Mouse (Mus musculus) neural tube, embryonic 13.5 days (tissue): Measurements from ENCODE around the gene Zwilch. TPM values are rescaled to one million over a fixed set of nuclear protein-coding genes. Genes with fewer than 3 reads are reported as not detected.

Source experiments
- ATAC-seq: fragments of 200-750 bp; cut with Nextera tagmentation; 2 replicates; pipeline ENCODE4 v1.8.0; 2017; ENCODE audit warnings: low read depth, mild to moderate bottlenecking, moderate TSS enrichment, moderate library complexity
- H3K27ac ChIP-seq: fragments of 300-500 bp; sonication (generic); replicated peaks from 2 replicates; pipeline ENCODE4 v1.5.1; 2015; ENCODE audit warnings: moderate library complexity, mild to moderate bottlenecking, inconsistent platforms
- H3K27me3 ChIP-seq: fragments of 300-500 bp; sonication (generic); 2 replicates; pipeline ENCODE4 v1.6.1; 2015; ENCODE audit warnings: mild to moderate bottlenecking, inconsistent platforms
- H3K36me3 ChIP-seq: fragments of 300-500 bp; sonication (generic); 2 replicates; pipeline ENCODE4 v1.6.1; 2015; ENCODE audit warnings: mild to moderate bottlenecking, inconsistent platforms
- H3K4me1 ChIP-seq: fragments of 300-500 bp; sonication (generic); replicated peaks from 2 replicates; pipeline ENCODE4 v1.6.1; 2015; ENCODE audit warnings: inconsistent platforms
- H3K4me2 ChIP-seq: fragments of 300-500 bp; sonication (generic); 2 replicates; pipeline ENCODE4 v1.6.1; 2015; ENCODE audit warnings: inconsistent platforms, mild to moderate bottlenecking, moderate library complexity
- H3K4me3 ChIP-seq: fragments of 300-500 bp; sonication (generic); 2 replicates; pipeline ENCODE4 v1.5.1; 2015; ENCODE audit warnings: mild to moderate bottlenecking, inconsistent platforms
- H3K9ac ChIP-seq: fragments of 300-500 bp; sonication (generic); 2 replicates; pipeline ENCODE4 v1.6.1; 2015; ENCODE audit warnings: moderate library complexity, mild to moderate bottlenecking, inconsistent platforms
- H3K9me3 ChIP-seq: fragments of 300-500 bp; sonication (generic); 2 replicates; pipeline ENCODE4 v1.6.1; 2016; ENCODE audit warnings: inconsistent platforms
- WGBS: fragments of 180-500 bp; shearing (Covaris S2); methylation state at CpG from one replicate; pipeline ENCODE4 v1.1.7; 2015; 5-methylcytosine and 5-hydroxymethylcytosine counted together
- polyA plus RNA-seq: library from polyadenylated mRNA; unstranded; fragments of >200 nt; fragmentation: Nextera tagmentation; extraction: Ambion mirVana; gene quantifications from 2 replicates; pipeline ENCODE4 v1.2.1, GENCODE M21; 2015

The Zwilch gene
- polyA plus RNA-seq, 1 experiment from 2014 or later = 5.0 TPM

GRCm38 (mm10) chr9:64122601-64123000 lies 50.3 kb downstream of the Zwilch start:
- H3K36me3 ChIP-seq = no peaks in the 10 kb centered on the region
- 93% methylated on average over 10 of the region's 10 CpGs for WGBS
- H3K4me2 ChIP-seq = no peak overlapping the region
- H3K27me3 ChIP-seq = no peaks in the 10 kb centered on the region
- H3K4me1 ChIP-seq = no peaks in the 10 kb centered on the region
- H3K27ac ChIP-seq = no peak overlapping the region
- ATAC-seq = no peak
- H3K9ac ChIP-seq = no peak overlapping the region
- no peaks in the 10 kb centered on the region for H3K9me3 ChIP-seq
- no peak overlapping the region for H3K4me3 ChIP-seq

- Histone ChIP-seq H3K9me3 (no peaks in the 10 kb centered on the region), H3K9ac (no peak overlapping the region), H3K36me3 (no peaks in the 10 kb centered on the region), H3K4me3 (no peak overlapping the region), H3K4me1 (no peaks in the 10 kb centered on the region), H3K27ac (no peak overlapping the region), H3K27me3 (no peaks in the 10 kb centered on the region), H3K4me2 (no peak overlapping the region)
- 38% methylated on average over 11 of the region's 11 CpGs for WGBS
- no peak for ATAC-seq
Measured at GRCm38 (mm10) chr9:64120584-64121277, 52.2 kb downstream of the Zwilch start.

- ATAC-seq = no peak
- no peak overlapping the region for H3K4me2 ChIP-seq
- no peaks in the 10 kb centered on the region for H3K36me3 ChIP-seq
- H3K9ac ChIP-seq = no peak overlapping the region
- no peak overlapping the region for H3K4me3 ChIP-seq
- H3K27me3 ChIP-seq = no peaks in the 10 kb centered on the region
- WGBS = 33% methylated on average over 8 of the region's 8 CpGs
- H3K27ac ChIP-seq = no peak overlapping the region
- no peaks in the 10 kb centered on the region for H3K4me1 ChIP-seq
- H3K9me3 ChIP-seq = no peaks in the 10 kb centered on the region
Measured at GRCm38 (mm10) chr9:64119898-64120297, 53.0 kb downstream of the Zwilch start.

GRCm38 (mm10) chr9:64116876-64117275 lies 56.0 kb downstream of the Zwilch start, which contains the start of gene Lctl:
Lctl (plus strand) TSS chr9:64117147.
- Histone ChIP-seq H3K9me3 (no peaks in the 10 kb centered on the region), H3K27me3 (no peaks in the 10 kb centered on the region), H3K4me3 (no peak within 1 kb of the TSS), H3K9ac (no peak within 1 kb of the TSS), H3K36me3 (no peaks in the 10 kb centered on the region), H3K27ac (no peak within 1 kb of the TSS), H3K4me2 (no peak within 1 kb of the TSS), H3K4me1 (no peaks in the 10 kb centered on the region)
- WGBS = 68% methylated on average over 3 of the region's 3 CpGs
- ATAC-seq = no peak

- Histone ChIP-seq H3K27ac (no peak overlapping the region), H3K4me1 (no peaks in the 10 kb centered on the region), H3K36me3 (no peaks in the 10 kb centered on the region), H3K4me3 (no peak overlapping the region), H3K27me3 (no peaks in the 10 kb centered on the region), H3K4me2 (no peak overlapping the region), H3K9me3 (no peaks in the 10 kb centered on the region), H3K9ac (no peak overlapping the region)
- ATAC-seq = no peak
- 88% methylated on average over 6 of the region's 6 CpGs for WGBS
Measured at GRCm38 (mm10) chr9:64115756-64116155, 57.1 kb downstream of the Zwilch start.

GRCm38 (mm10) chr9:64114646-64115045 lies 58.3 kb downstream of the Zwilch start:
- no peak overlapping the region for H3K27ac ChIP-seq
- H3K9ac ChIP-seq = no peak overlapping the region
- no peak overlapping the region for H3K4me2 ChIP-seq
- H3K27me3 ChIP-seq = no peaks in the 10 kb centered on the region
- no peak for ATAC-seq
- no peaks in the 10 kb centered on the region for H3K9me3 ChIP-seq
- no peak overlapping the region for H3K4me3 ChIP-seq
- H3K4me1 ChIP-seq = no peaks in the 10 kb centered on the region
- H3K36me3 ChIP-seq = no peaks in the 10 kb centered on the region
- 56% methylated on average over 2 of the region's 2 CpGs for WGBS

- no peaks in the 10 kb centered on the region for H3K4me1 ChIP-seq
- H3K9ac ChIP-seq = no peak overlapping the region
- no peak overlapping the region for H3K4me2 ChIP-seq
- H3K9me3 ChIP-seq = no peaks in the 10 kb centered on the region
- no peak overlapping the region for H3K4me3 ChIP-seq
- no peaks in the 10 kb centered on the region for H3K36me3 ChIP-seq
- no peak for ATAC-seq
- H3K27ac ChIP-seq = no peak overlapping the region
- no peaks in the 10 kb centered on the region for H3K27me3 ChIP-seq
- 96% methylated on average over 16 of the region's 16 CpGs for WGBS
Measured at GRCm38 (mm10) chr9:64110502-64110901, 62.4 kb downstream of the Zwilch start.

- Histone ChIP-seq H3K27me3 (no peaks in the 10 kb centered on the region; the same call in 1 of the 2 replicates), H3K4me1 (no peaks in the 10 kb centered on the region), H3K27ac (no peak overlapping the region), H3K4me2 (no peak overlapping the region), H3K9me3 (no peaks in the 10 kb centered on the region), H3K9ac (no peak overlapping the region), H3K4me3 (no peak overlapping the region), H3K36me3 (no peaks in the 10 kb centered on the region)
- no peak for ATAC-seq
- 89% methylated on average over 6 of the region's 6 CpGs for WGBS
Measured at GRCm38 (mm10) chr9:64105301-64105700, 67.6 kb downstream of the Zwilch start.

GRCm38 (mm10) chr9:64100442-64100841 lies 72.5 kb downstream of the Zwilch start:
- Histone ChIP-seq H3K4me3 (no peak overlapping the region), H3K27me3 (no peaks in the 10 kb centered on the region; the same call in 1 of the 2 replicates), H3K9me3 (no peaks in the 10 kb centered on the region), H3K9ac (no peak overlapping the region), H3K4me2 (no peak overlapping the region), H3K36me3 (no peaks in the 10 kb centered on the region), H3K4me1 (no peaks in the 10 kb centered on the region), H3K27ac (no peak overlapping the region)
- WGBS = 4% methylated on average over 4 of the region's 4 CpGs
- no peak for ATAC-seq

GRCm38 (mm10) chr9:64098282-64098681 lies 74.6 kb downstream of the Zwilch start:
- ATAC-seq = no peak
- no peak overlapping the region for H3K27ac ChIP-seq
- WGBS = 59% methylated on average over 4 of the region's 4 CpGs
- H3K9me3 ChIP-seq = no peaks in the 10 kb centered on the region
- peaks cover 19% of the 10 kb centered on the region for H3K4me1 ChIP-seq
- H3K36me3 ChIP-seq = no peaks in the 10 kb centered on the region
- no peak overlapping the region for H3K4me3 ChIP-seq
- H3K4me2 ChIP-seq = no peak overlapping the region
- no peak overlapping the region for H3K9ac ChIP-seq
- no peaks in the 10 kb centered on the region; the same call in 1 of the 2 replicates for H3K27me3 ChIP-seq

- H3K9me3 ChIP-seq = no peaks in the 10 kb centered on the region
- H3K9ac ChIP-seq = no peak overlapping the region
- H3K4me3 ChIP-seq = no peak overlapping the region
- ATAC-seq = no peak
- WGBS = 46% methylated on average over 11 of the region's 11 CpGs
- H3K27me3 ChIP-seq = no peaks in the 10 kb centered on the region
- H3K36me3 ChIP-seq = no peaks in the 10 kb centered on the region
- H3K27ac ChIP-seq = no peak overlapping the region
- no peak overlapping the region for H3K4me2 ChIP-seq
- H3K4me1 ChIP-seq = peaks cover 19% of the 10 kb centered on the region
Measured at GRCm38 (mm10) chr9:64094083-64094482, 78.8 kb downstream of the Zwilch start.

GRCm38 (mm10) chr9:64089004-64089403 lies 83.9 kb downstream of the Zwilch start:
- H3K27ac ChIP-seq = peak overlapping the region; percentile 4; the same call in 1 of the 2 replicates
- peaks cover 21% of the 10 kb centered on the region for H3K4me1 ChIP-seq
- H3K36me3 ChIP-seq = no peaks in the 10 kb centered on the region
- WGBS = 81% methylated on average over 12 of the region's 12 CpGs
- no peak overlapping the region for H3K4me2 ChIP-seq
- H3K9me3 ChIP-seq = no peaks in the 10 kb centered on the region
- ATAC-seq = no peak
- H3K9ac ChIP-seq = no peak overlapping the region
- H3K4me3 ChIP-seq = no peak overlapping the region
- H3K27me3 ChIP-seq = peaks cover 18% of the 10 kb centered on the region

GRCm38 (mm10) chr9:64088346-64088745 lies 84.6 kb downstream of the Zwilch start:
- H3K9ac ChIP-seq = no peak overlapping the region
- H3K4me1 ChIP-seq = peaks cover 16% of the 10 kb centered on the region
- WGBS = 92% methylated on average over 7 of the region's 7 CpGs
- ATAC-seq = no peak
- no peaks in the 10 kb centered on the region for H3K9me3 ChIP-seq
- no peak overlapping the region for H3K4me2 ChIP-seq
- H3K27me3 ChIP-seq = peaks cover 25% of the 10 kb centered on the region
- H3K4me3 ChIP-seq = no peak overlapping the region
- no peak overlapping the region for H3K27ac ChIP-seq
- H3K36me3 ChIP-seq = no peaks in the 10 kb centered on the region
